ENCODE assay signal across 23 mouse cellular contexts in the genomic region with DNA sequence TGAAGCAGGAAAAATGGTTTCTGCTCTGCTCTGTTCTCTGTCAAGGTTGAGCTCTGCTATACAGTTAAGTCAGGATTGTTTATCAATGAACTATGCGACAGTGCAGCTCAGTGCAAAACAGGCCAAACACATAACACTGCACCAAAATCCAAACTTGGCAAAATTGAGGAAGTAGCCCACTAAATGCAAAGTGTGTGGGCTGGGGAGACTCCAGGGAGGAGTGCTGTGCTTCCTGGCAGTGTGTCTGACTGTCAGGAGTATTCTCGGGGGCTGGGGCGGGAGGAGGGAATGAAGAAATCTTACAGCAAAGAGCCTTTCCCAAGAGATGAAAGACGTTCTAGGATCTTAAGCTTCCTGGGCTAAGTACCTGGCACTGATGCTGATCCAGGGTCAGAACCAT.
A peak's percentile ranks its signal among the peaks of the same experiment; 100 is the strongest.
DNase-seq lines count a peak whose midpoint lies in the region; ATAC-seq and TF ChIP-seq lines count a peak whose summit lies in the region.
"Had no signal": no experiment of that assay in that cellular context is flagged by ENCODE, and none has a peak within 500 bp of the region (broad histone marks: within the 10 kb centered on the region; RNA-seq: fewer than 3 reads in every experiment).

No protein-coding gene starts in this region.

- H3K9me3 ChIP-seq in CH12.LX (replicated peaks; ENCODE audit: low read length) = no peaks in the 10 kb centered on the region
- H3K9me3 ChIP-seq in hindbrain, embryonic 10.5 days = no peaks in the 10 kb centered on the region
- H3K9me3 ChIP-seq: forebrain, embryonic 10.5 days; forebrain, embryonic 13.5 days; hindbrain, embryonic 13.5 days; intestine, embryonic 15.5 days had no signal

- H3K9ac ChIP-seq in CH12.LX (ENCODE audit: insufficient read depth, low read depth) = no peak overlapping the region
- H3K9ac ChIP-seq: forebrain, embryonic 13.5 days; hindbrain, embryonic 13.5 days; intestine, embryonic 15.5 days had no signal

- TF ChIP-seq CTCF in CH12.LX (conservative IDR thresholded peaks at IDR 0.05 in 1 of 2, IDR thresholded peaks at IDR 0.05 in 1 of 2; ENCODE audit: low read depth in 2 of 2, low read length in 2 of 2) = no peak
- no peak for TF ChIP-seq CTCF in bone marrow macrophage, adult 2 months (IDR thresholded peaks at IDR 0.05; ENCODE audit: low read depth, low read length)

- peak; percentile 56 for ATAC-seq in granulocyte monocyte progenitor cell, adult 5-6 weeks (replicated peaks; ENCODE audit: poor library complexity, severe bottlenecking)
- ATAC-seq: activated CD4-positive, CD25-positive, alpha-beta regulatory T cell, adult 4 months; CD4-positive, CD25-positive, alpha-beta regulatory T cell, adult 4 months; forebrain, embryonic 13.5 days; forebrain, embryonic 16.5 days; hindbrain, embryonic 16.5 days; intestine, embryonic 15.5 days had no signal

- no peak for TF ChIP-seq POLR2A in CH12.LX (IDR thresholded peaks at IDR 0.05; ENCODE audit: low read depth, low read length)
- TF ChIP-seq POLR2A in bone marrow macrophage, adult 2 months (IDR thresholded peaks at IDR 0.05; ENCODE audit: borderline replicate concordance, low read depth, low read length) = no peak

- TF ChIP-seq EP300 in CH12.LX (IDR thresholded peaks at IDR 0.05; ENCODE audit: low read length) = peak; percentile 56

- H3K79me2 ChIP-seq in CH12.LX (replicated peaks; ENCODE audit: control insufficient read depth, extremely low read depth, insufficient read depth, poor library complexity, severe bottlenecking) = no peaks in the 10 kb centered on the region

- no peaks in the 10 kb centered on the region for H3K27me3 ChIP-seq in CH12.LX (replicated peaks)
- H3K27me3 ChIP-seq in hindbrain, embryonic 10.5 days (ENCODE audit: insufficient read depth, poor library complexity, severe bottlenecking) = no peaks in the 10 kb centered on the region
- H3K27me3 ChIP-seq: forebrain, embryonic 13.5 days; hindbrain, embryonic 13.5 days; intestine, embryonic 15.5 days had no signal

- no peak overlapping the region for H3K4me2 ChIP-seq in CH12.LX (ENCODE audit: insufficient read depth, low read depth, poor library complexity, severe bottlenecking)
- H3K4me2 ChIP-seq: forebrain, embryonic 13.5 days; heart, embryonic 11.5 days; hindbrain, embryonic 13.5 days; intestine, embryonic 15.5 days had no signal

- no peaks in the 10 kb centered on the region for H3K36me3 ChIP-seq in CH12.LX (replicated peaks in 1 of 2; ENCODE audit: control insufficient read depth in 1 of 2, insufficient read depth in 1 of 2, low read length in 1 of 2)
- H3K36me3 ChIP-seq in hindbrain, embryonic 10.5 days = no peaks in the 10 kb centered on the region
- H3K36me3 ChIP-seq: forebrain, embryonic 10.5 days; hindbrain, embryonic 13.5 days; intestine, embryonic 15.5 days had no signal

- 83% methylated on average over 4 of the region's 4 CpGs for WGBS in hindbrain, embryonic 10.5 days

- peak; percentile 28 for DNase-seq in CH12.LX (ENCODE audit: extremely low read depth)
- no peak for DNase-seq in hindbrain, embryonic 10.5 days (ENCODE audit: low spot score)
- DNase-seq in lung, postnatal 14 days = no peak
- no peak for DNase-seq in gastrocnemius, postnatal 4 days (ENCODE audit: low spot score in 2 of 2)
- DNase-seq: adrenal gland, adult 8-10 months; adrenal gland, postnatal 25 days; cerebellum, adult 11-12 months; cerebellum, adult 8-10 months; cerebellum, postnatal 10 days; cerebellum, postnatal 36 days; gastrocnemius, postnatal 25 days; heart, adult 11 months had no signal

- peaks cover 10 to 16% of the 10 kb centered on the region in 2 experiments; a peak in 3 of 4 replicates for H3K4me1 ChIP-seq in CH12.LX (ENCODE audit: control insufficient read depth in 1 of 2, insufficient read depth in 2 of 2)
- H3K4me1 ChIP-seq in bone marrow macrophage, adult 2 months (ENCODE audit: control insufficient read depth, insufficient read depth, low read length) = peaks cover 42% of the 10 kb centered on the region
- H3K4me1 ChIP-seq in hindbrain, embryonic 10.5 days (replicated peaks) = no peaks in the 10 kb centered on the region
- H3K4me1 ChIP-seq: forebrain, embryonic 10.5 days; forebrain, embryonic 13.5 days; hindbrain, embryonic 13.5 days; intestine, embryonic 15.5 days had no signal

- dilution Hi-C loops in CH12.LX (cut with MboI; ENCODE audit: extremely low pct_ligation_motif_present, extremely low pct_unique_long_range_greater_than_20kb, low sequenced_read_pairs) = no loop called here

- H3K4me3 ChIP-seq in CH12.LX (replicated peaks in 1 of 3; ENCODE audit: low read depth in 2 of 3, low read length in 2 of 3, poor library complexity in 1 of 3) = no peak overlapping the region
- no peak overlapping the region for H3K4me3 ChIP-seq in bone marrow macrophage, adult 2 months (ENCODE audit: insufficient read depth, low read length)
- no peak overlapping the region for H3K4me3 ChIP-seq in hindbrain, embryonic 10.5 days
- H3K4me3 ChIP-seq: forebrain, embryonic 10.5 days; forebrain, embryonic 13.5 days; hindbrain, embryonic 13.5 days; intestine, embryonic 15.5 days had no signal

- H3K27ac ChIP-seq in CH12.LX (ENCODE audit: insufficient read depth, low read depth) = no peak overlapping the region
- H3K27ac ChIP-seq in bone marrow macrophage, adult 2 months (ENCODE audit: insufficient read depth, low read depth, low read length) = peak overlapping the region; percentile 41
- no peak overlapping the region for H3K27ac ChIP-seq in hindbrain, embryonic 10.5 days
- H3K27ac ChIP-seq: forebrain, embryonic 10.5 days; forebrain, embryonic 13.5 days; hindbrain, embryonic 13.5 days; intestine, embryonic 15.5 days had no signal

- no peak for TF ChIP-seq RAD21 in CH12.LX (IDR thresholded peaks at IDR 0.05; ENCODE audit: low read depth, low read length)

- in situ Hi-C loops in CH12.LX (cut with MboI; ENCODE audit: low pct_ligation_motif_present, low pct_unique_long_range_greater_than_20kb, low sequenced_read_pairs) = no loop called here

TF ChIP-seq in CH12.LX, 34 proteins besides CTCF, POLR2A, EP300 and RAD21:
- TF ChIP-seq NELFE (IDR thresholded peaks at IDR 0.05; ENCODE audit: low read depth, low read length) (no peak), BHLHE40 (IDR thresholded peaks at IDR 0.05; ENCODE audit: low read depth, low read length) (peak; percentile 27; the same call in 1 of the 2 replicates), MAZ (IDR thresholded peaks at IDR 0.05; ENCODE audit: low read depth, low read length) (no peak), IRF4 (IDR thresholded peaks at IDR 0.05; ENCODE audit: low read depth, low read length) (peak; percentile 52; the same call in 1 of the 2 replicates), GABPA (IDR thresholded peaks at IDR 0.05; ENCODE audit: insufficient replicate concordance, low read depth, low read length) (no peak), MXI1 (IDR thresholded peaks at IDR 0.05; ENCODE audit: low read depth, low read length) (no peak), NRF1 (IDR thresholded peaks at IDR 0.05; ENCODE audit: low read depth, low read length) (no peak), ZNF384 (IDR thresholded peaks at IDR 0.05; ENCODE audit: low read depth, low read length) (no peak), MAFK (IDR thresholded peaks at IDR 0.05; ENCODE audit: insufficient replicate concordance, low read length) (no peak), JUND (conservative IDR thresholded peaks at IDR 0.05; ENCODE audit: low read depth, low read length) (no peak), TBP (conservative IDR thresholded peaks at IDR 0.05; ENCODE audit: low read depth, low read length) (no peak), MAX (IDR thresholded peaks at IDR 0.05; ENCODE audit: low read length) (no peak), E2F4 (IDR thresholded peaks at IDR 0.05; ENCODE audit: insufficient replicate concordance, low read depth, low read length) (no peak)
